Mouse (Mus musculus) heart, embryonic 16.5 days (tissue): ENCODE data around the gene Runx1. TPM values are rescaled to one million over a fixed set of nuclear protein-coding genes. Genes with fewer than 3 reads are reported as not detected.

Experiments
- ATAC-seq: fragments of 200-750 bp; cut with Nextera tagmentation; replicated peaks from 2 replicates; pipeline ENCODE4 v1.8.0; 2017; ENCODE audit warnings: moderate number of reproducible peaks; ENCODE audit not compliant: insufficient read depth, low FRiP score; ENCODE audit errors: extremely low read depth
- H3K27ac ChIP-seq: fragments of 300-500 bp; sonication (generic); 2 replicates; pipeline ENCODE4 v1.5.1; 2014; ENCODE audit warnings: mild to moderate bottlenecking, low read length, control low read depth, moderate library complexity
- H3K27me3 ChIP-seq: fragments of 300-500 bp; sonication (generic); 2 replicates; pipeline ENCODE4 v1.6.1; 2014; ENCODE audit warnings: low read length, mixed read lengths; ENCODE audit not compliant: control insufficient read depth, insufficient read depth
- H3K36me3 ChIP-seq: fragments of 300-500 bp; sonication (generic); 2 replicates; pipeline ENCODE4 v1.6.1; 2014; ENCODE audit not compliant: control insufficient read depth, insufficient read depth
- H3K4me1 ChIP-seq: fragments of 300-500 bp; sonication (generic); 2 replicates; pipeline ENCODE4 v1.6.1; 2014; ENCODE audit warnings: low read length, mixed read lengths; ENCODE audit not compliant: control insufficient read depth, insufficient read depth
- H3K4me2 ChIP-seq: fragments of 300-500 bp; sonication (generic); 2 replicates; pipeline ENCODE4 v1.6.1; 2014; ENCODE audit warnings: low read depth, mild to moderate bottlenecking, control low read depth, low read length
- H3K4me3 ChIP-seq: fragments of 300-500 bp; sonication (generic); 2 replicates; pipeline ENCODE4 v1.5.1; 2014; ENCODE audit warnings: mild to moderate bottlenecking, control low read depth, low read length
- H3K9ac ChIP-seq: fragments of 300-500 bp; sonication (generic); 2 replicates; pipeline ENCODE4 v1.6.1; 2014; ENCODE audit warnings: low read length, control low read depth
- H3K9me3 ChIP-seq: fragments of 300-500 bp; sonication (generic); replicated peaks from 2 replicates; pipeline ENCODE4 v1.6.1; 2016; ENCODE audit warnings: low read length; ENCODE audit not compliant: control insufficient read depth
- WGBS: fragments of 180-500 bp; shearing (Covaris S2); extraction: QIAGEN DNeasy Blood & Tissue Kit; methylation state at CpG from one replicate; pipeline ENCODE4 v1.1.7; 2014; 5-methylcytosine and 5-hydroxymethylcytosine counted together
- polyA plus RNA-seq: library from polyadenylated mRNA; unstranded; fragments of >200 nt; fragmentation: Nextera tagmentation; extraction: Ambion mirVana; gene quantifications from 2 replicates; pipeline ENCODE4 v1.2.1, GENCODE M21; 2015

Runx1 gene
- polyA plus RNA-seq, 1 experiment from 2014 or later, result 11.0 TPM

GRCm38 (mm10) chr16:92620841-92621518 is 205.0 kb downstream of the Runx1 start:
- ATAC-seq, result peak; percentile 23; the same call in 1 of the 2 replicates
- H3K27me3 ChIP-seq, result 0 out of 2 replicates have a peak, but pooled peaks cover 5% of the 10 kb centered on the region
- no peak overlapping the region for H3K27ac ChIP-seq

GRCm38 (mm10) chr16:92616839-92617238 is 209.1 kb downstream of the Runx1 start:
- no peaks in the 10 kb centered on the region for H3K27me3 ChIP-seq
- 0 out of 2 replicates have a peak, but pooled peaks cover 2% of the 10 kb centered on the region for H3K36me3 ChIP-seq
- H3K27ac ChIP-seq, result no peak overlapping the region
- ATAC-seq, result no peak
- WGBS, result 77% methylated on average over 2 of the region's 2 CpGs
- H3K9ac ChIP-seq, result no peak overlapping the region
- H3K4me1 ChIP-seq, result no peaks in the 10 kb centered on the region
- no peak overlapping the region for H3K4me3 ChIP-seq
- no peak overlapping the region for H3K4me2 ChIP-seq
- H3K9me3 ChIP-seq, result peaks cover 5% of the 10 kb centered on the region

More at GRCm38 (mm10) chr16:92620841-92621518, 205.0 kb downstream of the Runx1 start:
- Histone ChIP-seq H3K9me3 (peaks cover 5% of the 10 kb centered on the region), H3K4me2 (no peak overlapping the region), H3K36me3 (0 out of 2 replicates have a peak, but pooled peaks cover 2% of the 10 kb centered on the region), H3K4me3 (no peak overlapping the region), H3K4me1 (no peaks in the 10 kb centered on the region), H3K9ac (no peak overlapping the region)
- WGBS, result 57% methylated on average over 10 of the region's 10 CpGs

DNA sequence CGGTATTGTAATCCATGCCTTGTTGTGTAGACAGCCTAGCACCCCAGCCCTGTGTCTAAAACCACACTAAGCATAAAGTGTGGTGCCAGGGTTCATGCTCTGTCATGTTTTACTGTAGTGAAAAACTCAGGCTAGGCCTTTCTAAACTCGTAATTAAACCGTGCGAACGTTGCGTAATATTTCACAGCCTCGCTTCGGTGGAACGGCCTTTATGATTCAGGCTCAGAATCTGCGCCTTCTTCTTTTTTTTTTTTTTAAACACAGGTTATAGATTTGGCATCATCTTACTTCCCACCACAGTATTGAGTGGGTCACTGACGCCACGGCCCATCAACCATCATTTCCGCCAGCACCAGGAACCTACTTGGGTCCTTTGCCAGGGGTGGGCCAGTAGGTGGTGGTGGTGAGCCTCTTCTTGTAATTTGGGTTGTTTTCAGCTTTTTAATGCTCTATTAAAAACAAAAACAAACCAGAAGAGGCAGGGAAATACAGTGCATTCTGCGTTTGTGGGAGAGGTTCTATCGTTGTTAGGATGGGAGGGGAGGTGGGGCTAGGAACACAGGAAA is 210.6 kb downstream of the Runx1 start:
- H3K27ac ChIP-seq, result no peak overlapping the region
- peaks cover 5% of the 10 kb centered on the region for H3K9me3 ChIP-seq
- H3K36me3 ChIP-seq, result 0 out of 2 replicates have a peak, but pooled peaks cover 2% of the 10 kb centered on the region
- no peak for ATAC-seq
- 89% methylated on average over 15 of the region's 15 CpGs for WGBS
- no peak overlapping the region for H3K4me2 ChIP-seq
- no peaks in the 10 kb centered on the region for H3K4me1 ChIP-seq
- H3K27me3 ChIP-seq, result no peaks in the 10 kb centered on the region
- H3K9ac ChIP-seq, result no peak overlapping the region
- no peak overlapping the region for H3K4me3 ChIP-seq

DNA sequence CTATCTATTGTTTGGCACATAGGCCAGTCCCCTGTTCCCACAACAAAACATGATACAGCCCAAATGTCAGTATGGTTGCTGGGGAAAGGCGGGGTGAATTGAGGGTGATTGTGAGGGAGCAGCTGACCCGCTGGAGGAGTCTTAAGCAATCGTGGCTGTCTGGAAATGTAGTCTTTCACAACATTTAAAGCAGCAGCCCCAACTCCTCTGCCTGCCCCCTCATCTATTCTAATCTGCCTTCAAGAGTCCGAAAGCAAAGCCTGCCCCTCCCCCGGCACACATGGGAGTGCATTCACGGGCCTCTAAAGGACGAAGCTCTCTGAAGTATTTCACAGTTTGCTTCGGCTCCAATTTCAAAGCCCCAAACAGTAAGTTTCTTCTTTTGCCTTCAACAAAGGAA is 213.4 kb downstream of the Runx1 start:
- 49% methylated on average over 8 of the region's 8 CpGs for WGBS
- Histone ChIP-seq H3K27ac (no peak overlapping the region), H3K9me3 (peaks cover 2% of the 10 kb centered on the region; the same call in 1 of the 2 replicates), H3K36me3 (0 out of 2 replicates have a peak, but pooled peaks cover under 1% of the 10 kb centered on the region), H3K4me2 (no peak overlapping the region), H3K9ac (no peak overlapping the region), H3K27me3 (no peaks in the 10 kb centered on the region), H3K4me1 (no peaks in the 10 kb centered on the region), H3K4me3 (no peak overlapping the region)
- no peak for ATAC-seq

- H3K27ac ChIP-seq, result no peak overlapping the region
- no peaks in the 10 kb centered on the region for H3K4me1 ChIP-seq
- no peak overlapping the region for H3K4me2 ChIP-seq
- H3K9ac ChIP-seq, result no peak overlapping the region
- no peaks in the 10 kb centered on the region for H3K36me3 ChIP-seq
- ATAC-seq, result no peak
- H3K27me3 ChIP-seq, result peaks cover 4% of the 10 kb centered on the region
- H3K4me3 ChIP-seq, result no peak overlapping the region
- WGBS, result 62% methylated on average over 12 of the region's 12 CpGs
- H3K9me3 ChIP-seq, result no peaks in the 10 kb centered on the region
Observed at GRCm38 (mm10) chr16:92611641-92612149, 214.3 kb downstream of the Runx1 start.

DNA sequence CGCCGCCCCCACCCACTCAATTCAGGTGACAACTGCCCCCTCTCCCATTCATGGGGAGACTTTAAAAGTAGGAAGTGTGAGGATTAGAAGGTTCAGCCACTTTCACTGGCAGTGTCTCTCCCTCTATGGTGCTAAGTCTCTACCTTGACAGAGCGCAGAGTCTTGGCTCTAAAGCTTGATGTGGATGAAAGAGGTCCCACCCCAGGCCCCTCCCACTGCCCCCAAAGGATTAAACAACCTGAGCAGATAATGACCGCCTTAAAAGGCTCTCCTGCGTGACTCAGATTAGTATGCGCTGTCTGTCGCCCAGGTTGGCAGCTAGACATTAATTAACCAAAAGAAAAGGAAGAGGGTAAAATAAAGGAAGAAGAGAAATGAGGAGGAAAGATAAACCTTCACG is 215.5 kb downstream of the Runx1 start:
- 59% methylated on average over 8 of the region's 8 CpGs for WGBS
- Histone ChIP-seq H3K4me1 (no peaks in the 10 kb centered on the region), H3K4me2 (no peak overlapping the region), H3K27ac (no peak overlapping the region), H3K9ac (no peak overlapping the region), H3K9me3 (no peaks in the 10 kb centered on the region), H3K4me3 (no peak overlapping the region), H3K36me3 (no peaks in the 10 kb centered on the region), H3K27me3 (peaks cover 9% of the 10 kb centered on the region)
- ATAC-seq, result no peak

- Histone ChIP-seq H3K4me2 (no peak overlapping the region), H3K36me3 (no peaks in the 10 kb centered on the region), H3K4me3 (no peak overlapping the region), H3K9me3 (no peaks in the 10 kb centered on the region), H3K27ac (no peak overlapping the region), H3K27me3 (peaks cover 9% of the 10 kb centered on the region), H3K4me1 (no peaks in the 10 kb centered on the region), H3K9ac (no peak overlapping the region)
- no peak for ATAC-seq
- 70% methylated on average over 11 of the region's 11 CpGs for WGBS
Observed at GRCm38 (mm10) chr16:92609717-92610077, 216.3 kb downstream of the Runx1 start.

GRCm38 (mm10) chr16:92609006-92609716 is 216.8 kb downstream of the Runx1 start:
- no peak overlapping the region for H3K27ac ChIP-seq
- no peak for ATAC-seq
- no peaks in the 10 kb centered on the region for H3K36me3 ChIP-seq
- no peak overlapping the region for H3K4me2 ChIP-seq
- no peaks in the 10 kb centered on the region for H3K9me3 ChIP-seq
- no peaks in the 10 kb centered on the region for H3K4me1 ChIP-seq
- H3K9ac ChIP-seq, result no peak overlapping the region
- WGBS, result 48% methylated on average over 8 of the region's 8 CpGs
- no peak overlapping the region for H3K4me3 ChIP-seq
- H3K27me3 ChIP-seq, result peaks cover 14% of the 10 kb centered on the region
